Mouse (Mus musculus) olfactory bulb, adult 2 months (tissue): Measurements from ENCODE around the gene Rin1. TPM values are rescaled to one million over a fixed set of nuclear protein-coding genes. Genes with fewer than 3 reads are reported as not detected.
A peak's percentile ranks its signal among the peaks of the same experiment; 100 is the strongest.

Experiments used
- H3K27ac ChIP-seq: fragments of 200-500 bp; 2 replicates; pipeline ENCODE4 v1.5.1; 2012; ENCODE audit warnings: low read depth, low read length; ENCODE audit not compliant: insufficient read depth
- H3K4me1 ChIP-seq: fragments of 200-500 bp; 2 replicates; pipeline ENCODE4 v1.6.1; 2012; ENCODE audit warnings: low read length; ENCODE audit not compliant: control insufficient read depth, insufficient read depth
- H3K4me3 ChIP-seq: fragments of 200-500 bp; 2 replicates; pipeline ENCODE4 v1.5.1; 2012; ENCODE audit warnings: mild to moderate bottlenecking, low read depth, low read length, moderate library complexity; ENCODE audit not compliant: insufficient read depth
- CTCF ChIP-seq: fragments of 200-500 bp; IDR thresholded peaks from 2 replicates; pipeline ENCODE4 v1.5.1; 2012; ENCODE audit warnings: low read depth, mild to moderate bottlenecking, low read length, moderate library complexity; ENCODE audit not compliant: insufficient read depth
- POLR2A ChIP-seq: fragments of 200-500 bp; IDR thresholded peaks from 2 replicates; pipeline ENCODE4 v1.6.1; 2012; ENCODE audit warnings: mild to moderate bottlenecking, low read depth, low read length, moderate library complexity; ENCODE audit not compliant: insufficient read depth
- WGBS: fragments of 180-500 bp; shearing (Covaris S2); methylation state at CpG from one replicate; pipeline ENCODE4 v1.1.7; 2018; 5-methylcytosine and 5-hydroxymethylcytosine counted together
- polyA plus RNA-seq: library from polyadenylated mRNA; stranded (reverse); fragments of >200 nt; gene quantifications from 2 replicates; pipeline ENCODE4 v1.2.4, GENCODE M21; 2012; ENCODE audit warnings: low replicate concordance; ENCODE audit not compliant: missing spikeins, insufficient read depth, insufficient read length

Rin1 gene
- polyA plus RNA-seq, 1 experiment: not detected

GRCm38 (mm10) chr19:5039301-5040114 lies 10.8 kb upstream of the Rin1 start:
- Histone ChIP-seq H3K4me1 (peaks cover 10% of the 10 kb centered on the region), H3K27ac (peak overlapping the region; percentile 59), H3K4me3 (peak overlapping the region; percentile 59)
- 5% methylated on average over 41 of the region's 41 CpGs for WGBS
- TF ChIP-seq CTCF (no peak), POLR2A (no peak)

DNA sequence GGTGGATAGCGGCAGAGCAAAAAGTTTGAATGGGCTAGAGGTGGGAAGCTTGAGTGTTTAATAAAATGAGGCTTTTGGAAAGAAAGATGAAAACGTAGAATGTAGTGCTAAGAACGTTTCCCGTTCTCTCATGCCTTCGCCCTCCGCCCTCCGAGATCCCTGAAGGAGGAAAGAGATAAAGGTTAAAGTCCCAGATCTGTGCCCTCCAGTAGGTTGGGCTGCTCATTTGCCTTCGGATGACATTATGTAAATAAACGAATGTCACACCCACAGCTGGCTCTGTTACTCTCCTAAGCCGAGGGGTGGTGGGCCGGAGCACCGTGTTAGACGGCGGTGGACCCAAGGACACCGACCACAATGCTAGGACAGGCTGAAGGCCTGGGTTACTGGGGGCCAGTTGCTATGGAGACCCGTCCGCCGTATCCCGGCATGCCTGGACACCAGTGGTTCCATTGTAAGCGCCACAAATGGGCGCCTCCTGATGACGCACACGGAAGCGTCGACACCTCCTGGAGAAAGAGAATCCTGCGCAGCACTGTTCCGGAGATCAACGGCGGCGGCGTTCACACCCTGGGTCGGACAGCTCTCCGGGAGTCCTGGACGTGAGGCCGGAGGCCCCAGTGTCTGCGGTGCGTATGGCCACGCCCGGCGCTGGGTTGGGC lies 9.3 kb upstream of the Rin1 start, which contains the start of gene Brms1:
TSS of gene Brms1 (plus strand) at position 493 of the 662 bp plus-strand sequence.
- peak within 1 kb of the TSS; percentile 6; the same call in 1 of the 2 replicates for H3K27ac ChIP-seq
- peak within 1 kb of the TSS; percentile 82 for H3K4me3 ChIP-seq
- TF ChIP-seq CTCF (no peak), POLR2A (no peak)
- peaks cover 14% of the 10 kb centered on the region for H3K4me1 ChIP-seq
- 3% methylated on average over 40 of the region's 40 CpGs for WGBS

- TF ChIP-seq CTCF: no peak
- no peak for TF ChIP-seq POLR2A
- WGBS: 2% methylated on average over 16 of the region's 16 CpGs
- peak overlapping the region; percentile 82 for H3K4me3 ChIP-seq
- H3K4me1 ChIP-seq: peaks cover 14% of the 10 kb centered on the region
- no peak overlapping the region for H3K27ac ChIP-seq
These were observed 8.7 kb upstream of the Rin1 start for GRCm38 (mm10) chr19:5041588-5041987.

DNA sequence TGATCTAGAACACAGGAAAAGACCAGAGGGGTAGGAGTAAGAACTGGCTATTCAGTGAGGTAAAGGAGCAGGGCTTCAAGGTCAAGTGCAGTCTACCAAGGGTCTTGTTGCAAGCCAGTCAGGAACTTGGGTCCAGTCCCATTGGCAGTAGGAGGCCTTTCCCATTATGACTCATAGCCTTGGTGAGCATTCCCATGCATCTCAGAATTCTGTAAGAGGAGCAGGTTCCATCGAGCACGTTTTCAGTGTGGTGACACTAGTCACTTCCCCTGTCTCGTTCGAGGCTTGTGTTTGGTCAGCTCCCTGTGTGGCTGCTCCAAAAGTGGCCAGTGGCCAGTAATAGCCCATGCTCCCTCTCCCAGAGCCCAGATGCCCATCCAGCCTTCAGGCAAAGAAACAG lies 4.8 kb upstream of the Rin1 start:
- H3K4me3 ChIP-seq: no peak overlapping the region
- peaks cover 31% of the 10 kb centered on the region for H3K4me1 ChIP-seq
- TF ChIP-seq POLR2A (no peak), CTCF (no peak)
- no peak overlapping the region for H3K27ac ChIP-seq
- WGBS: 50% methylated on average over 4 of the region's 4 CpGs

DNA sequence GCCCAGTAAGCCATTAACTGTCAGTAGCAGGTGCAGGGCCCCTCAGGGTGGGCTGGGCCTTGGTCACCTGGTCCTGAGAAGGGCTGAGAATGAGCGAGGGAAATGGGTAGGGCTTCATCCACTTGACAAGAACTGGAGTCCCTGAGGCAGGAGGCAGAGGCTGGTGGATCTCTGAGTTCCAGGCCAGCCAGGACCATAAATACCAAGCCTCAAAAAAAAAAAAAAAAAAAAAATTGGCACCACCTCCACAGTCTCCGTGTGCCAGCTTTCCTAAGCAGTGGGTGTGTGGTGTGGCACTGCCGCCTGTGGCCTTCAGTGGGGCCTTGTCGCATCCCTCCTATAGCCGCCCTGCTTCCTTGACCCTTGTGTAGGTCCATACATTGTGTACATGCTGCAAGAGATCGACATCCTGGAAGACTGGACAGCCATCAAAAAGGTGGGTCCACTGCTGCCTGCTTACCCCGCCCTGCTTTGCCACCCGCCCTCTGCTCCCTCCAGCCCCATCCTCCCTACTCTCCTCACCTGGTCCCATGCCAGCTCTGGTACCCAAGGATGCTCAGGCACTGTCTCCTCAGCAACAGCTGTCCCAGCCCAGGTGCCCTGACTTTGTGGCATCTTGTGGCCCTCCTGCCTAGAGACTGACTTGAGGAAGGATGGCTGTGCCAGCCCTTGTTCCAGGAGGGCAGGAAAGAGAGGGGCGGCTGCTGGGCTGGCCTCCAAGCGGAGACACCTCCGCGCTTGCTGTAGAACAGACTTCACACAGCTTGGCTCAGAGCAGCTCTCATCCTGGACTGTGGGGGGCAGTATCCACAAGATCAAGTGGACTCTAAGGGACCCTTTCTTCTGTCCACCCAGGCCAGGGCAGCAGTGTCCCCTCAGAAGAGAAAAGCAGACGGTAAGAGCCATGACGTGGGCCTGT lies 1.9 kb upstream of the Rin1 start:
- TF ChIP-seq POLR2A: no peak
- TF ChIP-seq CTCF: no peak
- Histone ChIP-seq H3K27ac (peak overlapping the region; percentile 99), H3K4me3 (no peak overlapping the region), H3K4me1 (peaks cover 44% of the 10 kb centered on the region)
- whole genome bisulfite sequencing: 61% methylated on average over 14 of the region's 14 CpGs

GRCm38 (mm10) chr19:5049325-5049724 lies 956 bp upstream of the Rin1 start:
- Histone ChIP-seq H3K27ac (peak overlapping the region; percentile 99), H3K4me1 (peaks cover 48% of the 10 kb centered on the region), H3K4me3 (no peak overlapping the region)
- TF ChIP-seq POLR2A: no peak
- no peak for TF ChIP-seq CTCF
- 79% methylated on average over 6 of the region's 6 CpGs for WGBS

- Histone ChIP-seq H3K4me1 (peaks cover 43% of the 10 kb centered on the region), H3K4me3 (peak overlapping the region; percentile 48), H3K27ac (peak overlapping the region; percentile 99)
- WGBS: 13% methylated on average over 17 of the region's 17 CpGs
- no peak for TF ChIP-seq CTCF
- no peak for TF ChIP-seq POLR2A
These were observed 750 bp downstream of the Rin1 start for GRCm38 (mm10) chr19:5051031-5051430.

GRCm38 (mm10) chr19:5051515-5051914 lies 1.2 kb downstream of the Rin1 start:
- Histone ChIP-seq H3K4me1 (peaks cover 43% of the 10 kb centered on the region), H3K27ac (peak overlapping the region; percentile 99), H3K4me3 (peak overlapping the region; percentile 48)
- WGBS: 34% methylated on average over 3 of the region's 3 CpGs
- TF ChIP-seq CTCF (no peak), POLR2A (no peak)
